Mouse (Mus musculus): ENCODE results near the gene Sox18. TPM values are rescaled to one million over a fixed set of nuclear protein-coding genes. Genes with fewer than 3 reads are reported as not detected.

Sox18 gene
- 39.0 and 40.4 TPM in 2 replicates for total RNA-seq (2021)
- long read RNA-seq, transcript Sox18-201 (2 exons, 1,620 nt): major isoform, 16 of 18 reads
- long read RNA-seq, partial matches to known transcripts: 2 of 18 reads
- long read RNA-seq, other reads (novel, unspliced or antisense): 0 of 18 reads

DNA sequence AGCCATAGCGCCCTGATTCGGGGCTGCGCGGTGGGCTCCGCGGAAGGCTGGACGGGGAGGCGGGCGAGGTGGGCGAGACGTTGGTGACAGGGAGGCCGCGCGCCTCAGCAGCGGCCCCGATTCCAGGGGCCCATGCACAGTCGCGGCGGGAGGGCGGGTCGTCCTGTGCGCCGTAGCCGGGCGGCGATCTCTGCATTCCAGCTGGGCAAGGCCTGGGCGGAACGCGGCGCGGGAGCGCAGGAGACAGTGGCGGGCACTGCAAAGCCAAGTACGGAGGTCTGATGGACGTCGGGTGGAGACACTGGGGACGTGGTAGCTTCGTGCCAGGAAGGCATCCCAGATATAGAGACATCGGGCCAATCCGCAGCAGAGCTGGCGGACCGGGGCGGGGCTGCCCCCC is at the start of gene Sox18:
Sox18 (minus strand) TSS at position 315 of the 400 bp plus-strand sequence.
- peak; percentile 65 for DNase-seq

DNA sequence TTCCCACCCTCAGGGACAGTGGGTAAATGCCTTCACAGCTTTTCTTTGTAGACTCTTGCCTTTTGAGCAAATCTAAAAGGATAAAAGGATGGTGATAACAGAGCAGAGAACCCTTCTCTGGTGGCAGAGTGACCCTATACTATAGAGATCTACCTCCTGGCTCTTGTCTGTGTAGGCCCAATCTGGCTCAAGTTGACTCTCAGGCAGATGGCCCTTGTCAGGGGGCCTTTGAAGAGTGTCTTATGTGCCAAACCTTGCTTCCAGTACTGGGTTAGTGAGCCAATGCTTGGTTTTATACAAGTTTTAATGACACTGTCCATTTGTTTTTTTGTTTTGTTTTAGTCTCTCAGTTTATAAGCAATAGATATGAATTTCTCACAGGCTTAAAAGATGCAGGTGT is 49.8 kb upstream of the Sox18 start:
- DNase-seq: no peak

DNA sequence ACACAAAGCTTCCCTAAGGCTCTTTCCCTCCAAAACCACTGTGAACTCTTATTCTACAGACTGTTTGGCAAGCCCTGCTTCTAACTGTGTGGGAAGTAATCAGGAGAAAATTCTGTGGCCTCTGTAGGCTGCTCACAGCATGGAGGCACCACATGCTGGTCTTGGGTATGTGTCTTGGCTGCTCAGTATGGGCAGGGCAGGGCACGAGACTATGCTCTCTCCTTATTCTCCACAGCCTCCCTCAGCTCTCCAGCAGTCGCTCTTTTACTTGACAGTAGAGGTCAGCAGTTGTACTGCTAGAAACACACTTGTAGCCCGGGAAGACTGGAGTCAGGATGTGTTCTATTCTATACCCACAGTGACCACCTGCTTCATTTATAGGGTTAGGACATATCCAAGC is 48.6 kb upstream of the Sox18 start:
- no peak for DNase-seq

DNA sequence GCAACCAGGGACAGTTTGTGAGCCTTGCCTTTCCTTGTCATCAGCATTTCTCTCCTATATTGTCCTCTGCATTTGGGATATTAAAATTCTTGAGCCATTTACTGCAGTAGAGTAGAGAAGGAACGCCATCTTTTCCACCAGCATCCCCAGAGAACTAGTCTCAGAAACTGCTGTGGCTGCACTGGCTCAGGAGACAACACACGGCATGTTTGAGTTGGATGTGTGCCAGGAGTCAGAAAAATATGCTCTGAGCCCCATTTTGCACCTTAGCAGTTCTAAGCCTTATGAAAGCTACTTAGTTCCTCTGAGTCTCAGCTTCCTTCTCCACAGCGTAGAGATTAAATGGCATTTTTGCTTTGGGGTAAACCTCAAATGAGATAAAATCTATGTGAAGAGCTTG is 45.6 kb upstream of the Sox18 start:
- no peak for DNase-seq

DNA sequence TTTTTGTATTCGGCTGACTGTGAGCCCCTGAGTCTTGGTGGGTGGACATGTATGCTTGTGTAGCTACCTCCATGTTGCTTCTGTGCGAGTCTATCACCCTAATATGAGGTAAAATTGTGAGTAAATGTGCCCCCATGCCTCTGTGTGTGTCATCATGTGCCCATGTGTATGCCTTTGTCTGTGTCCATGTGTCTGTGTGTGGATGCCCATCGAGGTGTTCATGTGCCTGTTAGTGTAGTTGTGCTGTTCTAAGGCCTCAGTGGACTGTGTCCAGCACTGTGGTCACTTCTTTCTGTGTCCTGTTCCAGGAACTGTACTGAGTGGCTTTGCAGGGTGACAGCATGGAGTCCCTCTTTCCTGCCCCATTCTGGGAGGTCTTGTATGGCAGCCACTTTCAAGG is 43.9 kb upstream of the Sox18 start:
- DNase-seq: no peak

DNA sequence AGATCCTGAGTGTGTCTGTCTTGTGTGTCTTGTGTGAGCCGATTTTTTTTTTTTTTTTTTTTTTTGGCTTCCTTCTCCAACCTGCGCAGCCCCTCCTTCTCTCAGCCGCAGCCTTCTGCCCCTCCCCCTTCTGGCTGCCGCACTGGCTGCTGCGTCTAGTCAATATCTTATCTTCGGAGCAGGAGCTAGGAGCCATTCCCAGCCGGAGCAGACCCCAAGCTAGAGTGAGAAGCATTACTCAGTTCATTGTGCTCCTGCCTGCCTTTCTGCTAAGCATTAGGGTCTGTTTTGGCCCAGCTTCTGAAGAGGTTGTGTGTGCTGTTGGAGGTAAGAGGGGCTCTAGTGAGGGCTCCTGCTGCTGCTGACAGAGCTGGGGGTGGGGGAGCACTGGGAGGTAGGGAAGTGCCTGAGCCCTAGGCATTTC is 43.5 kb upstream of the Sox18 start, which contains the start of gene Oprl1:
Oprl1 (plus strand) TSS at position 114 of the 424 bp plus-strand sequence.
- no peak for DNase-seq

DNA sequence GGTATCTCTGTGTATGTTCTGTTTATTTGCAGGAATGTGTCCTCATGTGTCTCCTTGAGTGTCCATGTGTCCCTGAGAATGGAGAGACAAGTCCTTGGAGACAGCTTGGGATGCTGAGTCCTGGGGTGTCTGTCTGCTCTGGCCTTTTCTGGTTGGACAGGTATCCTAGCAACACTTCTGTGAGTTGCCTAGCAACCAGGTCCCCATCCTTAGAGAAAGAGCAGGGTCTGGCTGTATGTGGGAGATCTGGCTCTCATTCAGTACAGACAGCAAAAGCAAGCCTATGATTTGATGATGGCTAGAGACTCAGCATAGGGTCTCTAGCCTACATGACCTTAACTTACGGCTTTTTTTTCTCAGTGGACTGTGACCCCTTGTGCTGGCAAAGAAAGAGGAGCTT is 42.3 kb upstream of the Sox18 start:
- no peak for DNase-seq

DNA sequence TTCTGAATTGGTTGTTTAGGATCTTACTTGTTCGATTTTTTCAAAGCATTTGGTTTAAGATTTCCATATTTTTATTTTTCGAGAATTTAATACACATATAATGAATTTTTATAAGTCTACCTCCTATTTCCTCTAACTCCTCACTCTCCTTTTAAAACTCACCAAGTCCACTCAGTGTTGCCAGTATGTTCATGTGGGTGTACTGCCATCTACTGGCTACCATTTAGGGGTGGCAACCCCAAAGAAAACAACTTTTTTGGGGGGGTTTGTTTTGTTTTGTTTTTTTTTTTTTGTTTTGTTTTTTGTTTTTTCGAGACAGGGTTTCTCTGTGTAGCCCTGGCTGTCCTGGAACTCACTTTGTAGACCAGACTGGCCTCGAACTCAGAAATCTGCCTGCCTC is 35.2 kb upstream of the Sox18 start:
- no peak for DNase-seq

DNA sequence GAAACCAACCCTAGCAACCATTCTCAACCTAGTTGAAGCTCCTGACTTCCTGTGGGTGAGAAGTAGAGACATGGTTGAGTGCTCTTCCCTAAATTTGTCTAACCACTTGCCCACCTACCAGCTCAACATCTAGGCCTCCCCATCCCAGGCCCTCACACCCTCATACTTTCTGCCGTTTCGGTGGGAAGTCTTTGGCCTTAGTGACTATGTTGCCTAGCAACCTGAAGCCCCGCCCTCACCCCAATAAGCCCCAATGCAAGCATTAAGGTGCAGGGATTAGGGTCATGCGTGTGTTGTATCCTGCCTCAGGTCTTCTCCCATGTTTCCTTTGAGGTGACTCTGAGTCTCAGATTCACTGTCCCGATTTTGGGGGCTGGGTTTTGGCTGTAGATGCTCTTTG is 26.8 kb upstream of the Sox18 start, which contains the start of gene Lkaaear1:
Lkaaear1 (minus strand) TSS at position 202 of the 400 bp plus-strand sequence.
- DNase-seq: no peak

DNA sequence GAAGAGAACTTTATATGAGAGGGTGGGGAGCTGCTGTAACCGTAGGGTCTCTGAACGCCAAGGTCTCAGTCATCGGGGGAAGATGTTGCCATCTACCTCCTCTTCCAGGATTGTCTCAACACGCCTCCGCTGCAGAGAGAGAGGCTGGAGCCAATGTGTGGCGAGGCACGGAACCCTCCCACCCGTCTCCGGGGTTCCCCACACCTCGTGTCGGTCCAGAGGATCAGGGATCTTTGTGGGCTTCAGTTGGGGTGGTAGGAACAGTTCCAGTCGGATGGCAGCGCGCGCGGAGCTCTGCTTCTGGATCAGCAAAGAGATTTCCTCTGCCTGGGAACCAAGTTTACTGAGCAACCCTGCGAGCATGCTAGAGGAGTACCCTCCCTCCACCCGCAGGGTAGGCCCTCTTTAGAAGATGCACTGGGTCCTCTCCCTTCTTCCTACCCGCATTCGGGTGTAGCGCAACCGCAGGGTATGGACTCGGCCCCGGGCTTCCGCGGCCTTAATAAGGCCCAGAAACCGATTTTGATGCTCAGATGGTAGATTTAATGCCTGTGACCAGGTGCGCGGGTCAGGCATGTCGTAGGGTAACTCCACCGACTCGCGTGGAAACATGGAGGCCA is 25.5 kb upstream of the Sox18 start:
- DNase-seq: no peak

DNA sequence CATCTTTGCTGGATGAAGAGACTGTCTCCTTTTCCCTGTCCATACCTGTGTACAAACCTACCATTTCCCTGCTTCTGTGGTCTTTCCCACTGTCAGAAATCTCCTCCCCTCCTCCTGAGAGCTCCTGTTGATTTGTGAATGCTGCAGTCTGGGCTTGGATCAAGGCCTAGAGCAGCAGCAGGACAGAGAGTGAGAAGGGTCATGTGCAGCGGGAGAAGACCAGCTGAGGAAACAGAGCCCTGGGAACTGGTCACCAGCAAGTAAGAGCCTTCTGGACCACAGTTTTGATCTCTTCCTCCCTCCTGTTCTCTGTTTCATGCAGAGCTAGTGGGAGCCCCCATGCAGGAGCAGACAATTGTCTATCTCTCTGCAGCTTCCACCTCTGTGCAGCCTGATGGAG is 24.3 kb upstream of the Sox18 start:
- no peak for DNase-seq

DNA sequence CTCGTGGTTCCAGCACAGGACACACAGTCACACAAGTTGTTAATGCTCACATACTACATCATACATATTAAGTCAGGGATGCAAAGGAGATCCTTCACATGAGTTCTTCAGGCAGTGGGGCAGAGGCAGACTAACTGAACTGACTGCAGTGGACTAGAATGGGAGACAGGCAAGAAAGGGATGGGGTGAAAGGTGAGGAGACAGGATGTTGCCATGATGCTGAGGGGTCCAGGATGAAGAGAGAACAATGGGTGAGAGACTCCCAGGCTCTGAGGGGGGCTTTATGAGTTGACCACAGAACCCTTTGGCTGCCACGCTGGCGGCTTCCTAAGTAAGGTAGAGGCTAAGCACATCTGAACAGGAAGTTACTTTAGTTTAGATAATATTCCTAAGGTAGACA is 23.1 kb upstream of the Sox18 start:
- DNase-seq: no peak

DNA sequence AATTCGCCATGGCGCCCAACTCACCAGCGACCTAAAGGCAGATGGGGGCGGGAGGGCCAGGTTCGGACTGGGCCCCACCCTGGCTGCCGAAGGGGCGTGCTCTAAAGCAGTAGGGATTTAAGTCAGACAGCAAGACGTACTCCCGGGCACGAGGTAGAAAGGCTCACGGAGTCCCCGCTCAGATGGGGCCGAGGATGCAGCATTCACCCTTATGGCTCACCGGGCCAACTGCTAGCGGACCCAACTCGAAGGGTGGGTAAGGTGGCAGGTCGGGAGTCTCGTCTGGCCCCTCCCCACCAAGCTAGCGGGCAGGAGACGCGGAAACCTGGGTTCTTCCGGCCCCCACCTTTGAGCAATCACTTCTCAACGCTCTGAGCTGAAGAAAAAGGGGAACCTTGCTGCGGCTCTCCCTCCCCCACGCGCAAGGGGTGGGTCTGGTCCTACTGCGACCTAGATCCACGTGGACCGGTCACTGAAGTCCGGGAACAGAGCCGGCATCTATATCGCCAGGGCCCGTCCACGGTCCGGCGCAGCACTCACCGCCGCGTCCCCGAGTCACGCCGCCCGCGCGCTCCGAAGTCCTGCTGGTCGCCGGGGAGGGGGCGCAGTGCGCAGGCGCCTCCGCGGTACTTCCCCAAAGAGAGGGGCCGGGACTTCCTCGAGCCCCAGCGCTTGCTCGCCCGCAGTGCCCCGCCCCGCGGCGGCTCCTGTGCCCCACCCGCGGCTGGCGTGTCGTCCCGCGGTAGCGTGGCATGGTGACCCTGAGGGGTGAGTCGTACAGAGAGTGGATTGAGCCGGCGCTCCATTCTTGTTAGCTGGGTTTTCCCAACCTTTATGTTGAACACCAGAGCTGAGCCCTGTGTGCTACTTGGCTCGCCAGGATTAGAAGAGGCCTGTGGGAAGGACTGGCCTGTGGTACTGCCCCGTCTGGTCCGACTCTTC is 22.2 kb upstream of the Sox18 start, which contains the start of gene Rgs19:
Rgs19 (minus strand) TSS at position 639 of the 942 bp plus-strand sequence.
- peak; percentile 89 for DNase-seq

DNA sequence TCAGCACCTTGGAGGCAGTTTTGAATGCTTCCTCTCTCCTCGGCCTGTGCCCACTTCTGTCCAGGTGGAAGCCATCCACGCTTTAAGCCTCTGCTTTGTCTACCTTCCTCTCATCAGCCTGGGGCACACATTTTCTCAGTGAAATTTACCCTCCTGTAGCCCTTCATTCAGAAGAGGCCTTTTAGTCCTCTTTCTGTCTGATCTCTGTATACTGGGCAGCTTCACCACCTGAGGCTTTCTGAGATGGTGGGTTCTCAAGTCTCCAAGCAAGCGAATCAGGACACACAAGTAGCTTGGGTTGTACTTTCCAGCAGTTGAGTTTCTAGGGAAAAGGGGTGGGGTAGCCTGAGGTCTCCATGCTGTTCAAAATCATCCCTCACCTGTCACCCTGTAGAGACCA is 20.9 kb upstream of the Sox18 start:
- DNase-seq: no peak

DNA sequence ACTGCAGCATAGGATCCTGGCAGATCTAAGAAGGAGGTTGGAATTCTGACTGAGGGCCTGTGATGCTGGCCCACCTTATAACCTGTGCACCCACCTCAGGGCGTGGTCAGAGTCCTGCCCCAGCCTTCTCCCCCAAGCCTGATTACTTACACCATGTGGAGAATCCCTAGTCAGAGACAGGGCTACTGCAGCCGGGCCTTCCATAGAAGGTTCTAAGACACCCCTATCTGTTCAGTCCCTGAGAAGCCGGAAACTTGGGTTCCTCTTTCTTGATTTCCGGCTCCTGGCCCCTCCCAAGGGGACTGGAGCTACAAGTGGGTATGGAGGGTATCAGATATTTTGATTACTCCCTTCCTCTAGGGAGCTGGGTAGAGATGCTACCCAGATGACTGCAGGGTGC is 20.1 kb upstream of the Sox18 start:
- no peak for DNase-seq

DNA sequence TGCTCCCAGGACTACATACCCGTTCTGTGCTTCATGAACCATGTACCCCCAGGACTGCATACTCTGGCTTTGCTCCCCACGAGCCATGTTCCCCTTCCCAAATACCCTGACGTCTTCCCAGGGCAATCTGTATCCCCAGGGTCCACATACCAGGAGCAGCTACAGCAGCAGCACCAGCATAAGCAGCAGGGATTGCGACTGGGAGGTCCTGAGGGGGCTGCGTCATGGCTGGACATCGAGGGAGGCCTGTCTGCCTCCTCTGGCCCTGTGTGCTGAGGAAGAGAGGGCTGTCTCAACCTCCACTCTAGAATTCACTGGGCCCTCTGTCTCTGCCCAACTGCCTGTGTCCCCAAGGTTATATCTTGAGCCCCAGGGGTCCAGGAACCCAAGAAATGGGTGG is 19.6 kb upstream of the Sox18 start:
- DNase-seq: no peak

DNA sequence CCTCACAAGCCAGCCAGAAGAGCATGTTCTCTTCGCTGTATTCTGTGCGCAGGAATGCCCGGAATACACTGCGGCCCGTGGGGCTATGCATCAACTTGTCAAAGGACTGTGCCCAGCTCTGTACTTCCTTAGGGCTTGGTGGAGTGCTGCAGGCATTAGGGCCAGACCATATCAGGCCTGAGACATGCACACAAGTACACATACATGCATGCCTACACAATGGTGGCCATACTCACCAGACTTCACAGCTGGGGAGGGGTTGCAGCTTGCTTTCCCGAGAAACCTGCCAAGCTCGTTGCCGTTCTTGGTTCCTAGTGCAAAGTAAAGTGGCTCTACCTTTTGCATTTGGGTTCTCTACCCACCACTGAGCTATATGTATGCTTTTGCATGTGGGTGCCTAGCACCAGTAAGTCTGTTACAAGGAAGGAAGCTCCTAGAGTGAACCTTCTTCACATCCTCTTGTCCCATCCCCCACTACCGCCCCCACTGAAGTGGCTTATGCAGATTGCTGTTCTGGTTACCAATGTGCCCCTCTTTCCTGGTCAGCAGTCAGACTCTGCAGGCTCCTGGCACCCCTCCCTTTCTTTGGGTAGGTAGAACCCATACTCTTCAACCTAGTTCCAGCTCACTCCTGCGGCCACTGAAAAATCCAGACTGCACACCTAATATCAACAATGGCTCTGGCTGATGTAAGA is 18.2 kb upstream of the Sox18 start:
- DNase-seq: no peak

DNA sequence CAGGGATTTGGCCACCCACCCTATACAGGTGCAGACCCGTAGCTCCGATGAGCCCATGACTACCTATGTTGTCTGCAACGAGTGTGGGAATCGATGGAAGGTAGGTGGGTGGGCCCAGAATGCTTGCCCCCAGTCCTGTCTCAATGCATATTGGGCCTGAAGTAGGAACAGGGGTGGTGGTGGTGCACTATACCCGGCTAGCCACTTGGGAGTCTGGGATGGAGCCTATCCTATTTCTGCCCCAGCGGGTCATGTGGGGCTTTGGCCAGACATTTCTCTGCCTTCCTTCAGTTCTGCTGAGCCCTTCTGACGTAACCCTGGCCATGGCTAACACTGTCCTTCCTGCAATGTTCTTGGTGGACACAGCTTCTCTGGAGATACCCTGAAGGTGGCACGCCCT is 16.1 kb upstream of the Sox18 start:
- DNase-seq: no peak

DNA sequence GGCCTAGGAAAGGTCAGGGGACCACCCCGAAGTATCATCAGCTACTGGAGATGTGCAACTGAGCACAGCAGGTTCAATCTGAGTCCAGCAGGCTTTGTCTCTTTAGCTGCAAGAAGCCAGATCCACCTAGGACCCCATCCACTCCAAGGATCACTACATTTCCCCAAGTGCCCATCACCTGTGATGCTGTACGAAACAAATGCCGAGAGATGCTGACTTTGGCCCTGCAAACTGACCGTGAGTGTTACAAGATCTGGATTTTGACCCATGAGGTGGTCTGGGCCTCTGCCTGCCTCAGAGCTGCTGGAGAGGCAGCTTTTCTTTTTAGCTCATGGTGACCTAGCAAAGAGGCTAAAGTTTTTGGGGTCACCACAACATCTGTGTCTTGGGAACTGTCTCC is 14.2 kb upstream of the Sox18 start:
- no peak for DNase-seq

DNA sequence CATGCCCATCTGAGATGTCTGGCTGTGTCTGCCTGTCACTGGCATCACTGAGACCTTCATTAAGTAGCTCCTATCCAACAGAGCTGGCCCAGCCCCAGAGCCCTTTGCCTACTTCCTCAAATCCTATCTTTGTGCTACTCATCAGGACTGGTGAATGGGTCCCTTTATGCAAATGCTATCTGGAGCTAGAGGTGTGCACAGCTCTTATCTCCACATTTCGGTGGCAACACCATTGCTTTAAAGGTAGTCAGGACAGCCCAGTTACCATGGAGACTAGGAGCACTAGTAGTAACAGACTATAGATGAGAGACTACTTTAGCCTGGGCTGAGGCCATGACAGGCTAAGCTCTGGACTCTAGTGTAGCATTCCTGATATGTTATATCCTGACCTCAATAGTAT is 13.3 kb upstream of the Sox18 start:
- no peak for DNase-seq

DNA sequence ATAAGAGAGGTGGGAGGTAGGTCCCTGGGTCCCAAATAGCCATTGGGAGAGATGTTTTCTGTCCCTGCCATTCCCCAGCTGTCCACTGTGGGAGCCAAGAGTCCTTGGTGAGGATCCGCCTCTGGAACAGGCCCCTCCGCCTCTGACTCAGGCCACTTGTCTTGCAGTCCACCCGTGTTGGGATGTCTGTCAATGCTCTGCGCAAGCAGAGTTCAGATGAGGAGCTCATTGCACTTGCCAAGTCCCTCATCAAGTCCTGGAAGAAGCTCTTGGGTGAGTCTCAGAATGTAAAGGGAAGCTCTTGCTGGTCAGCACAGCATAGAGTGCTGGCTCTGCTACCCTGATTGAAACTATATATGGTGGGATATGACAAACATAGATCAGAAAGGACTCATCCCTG is 11.9 kb upstream of the Sox18 start:
- DNase-seq: no peak

DNA sequence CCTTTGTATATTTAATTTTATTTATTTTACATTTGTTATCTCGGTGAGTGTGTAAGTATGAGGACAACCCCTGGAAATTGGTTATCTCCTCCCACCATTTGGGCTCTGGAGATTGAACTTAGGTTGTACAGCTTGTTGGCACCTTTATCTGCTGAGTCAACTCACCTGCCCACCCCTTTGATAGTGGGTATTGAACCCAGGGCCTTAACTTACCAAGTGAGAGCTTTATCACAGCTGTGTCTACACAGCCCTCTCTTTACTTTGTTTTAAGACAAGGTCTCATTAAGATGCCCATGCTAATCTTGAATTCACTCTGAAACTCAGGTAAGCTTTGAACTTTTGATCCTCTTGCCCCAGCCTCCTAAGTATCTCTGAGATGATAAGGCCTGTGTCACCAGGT is 10.5 kb upstream of the Sox18 start:
- DNase-seq: no peak

DNA sequence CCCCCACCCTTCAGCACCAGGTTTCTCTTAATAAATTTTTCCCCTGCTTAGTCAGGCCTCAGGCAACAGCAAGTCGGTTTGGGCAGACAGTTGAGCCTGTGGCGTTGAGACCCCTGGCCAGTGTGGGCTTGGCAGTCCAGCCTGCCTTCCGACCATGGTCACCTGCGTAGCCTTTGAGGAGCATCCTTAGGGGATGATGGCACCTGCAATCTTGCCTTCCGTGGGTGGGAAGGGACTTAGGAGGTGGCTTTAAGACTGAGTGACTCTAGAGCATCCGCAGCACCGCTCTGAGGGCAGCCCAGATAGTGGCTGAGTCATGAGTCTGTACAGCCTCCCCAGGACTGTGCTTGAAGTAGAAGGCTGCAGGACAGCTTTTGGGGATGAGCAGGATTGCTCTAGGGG is 9.3 kb upstream of the Sox18 start:
- DNase-seq: no peak

All from adrenal gland, postnatal 25 days (tissue).